Mouse (Mus musculus): ENCODE results near the gene Spsb1.
A peak's percentile ranks its signal among the peaks of the same experiment; 100 is the strongest.

The Spsb1 gene

GRCm38 (mm10) chr4:149912451-149912850, 42.4 kb downstream of the Spsb1 start:
- peak; percentile 75 for DNase-seq

GRCm38 (mm10) chr4:149910558-149910957, 44.3 kb downstream of the Spsb1 start:
- no peak for DNase-seq

GRCm38 (mm10) chr4:149909551-149909950, 45.3 kb downstream of the Spsb1 start:
- DNase-seq, result no peak

GRCm38 (mm10) chr4:149908923-149909322, 45.9 kb downstream of the Spsb1 start:
- DNase-seq, result no peak

- no peak for DNase-seq
Measured at GRCm38 (mm10) chr4:149907656-149908055, 47.2 kb downstream of the Spsb1 start.

- no peak for DNase-seq
Measured at GRCm38 (mm10) chr4:149906921-149907320, 47.9 kb downstream of the Spsb1 start.

GRCm38 (mm10) chr4:149905302-149905974, 49.4 kb downstream of the Spsb1 start:
- no peak for DNase-seq

- no peak for DNase-seq
Measured at GRCm38 (mm10) chr4:149903026-149903425, 51.8 kb downstream of the Spsb1 start.

GRCm38 (mm10) chr4:149901349-149901782, 53.5 kb downstream of the Spsb1 start:
- DNase-seq, result no peak

GRCm38 (mm10) chr4:149897661-149898260, 57.1 kb downstream of the Spsb1 start:
- no peak for DNase-seq

- no peak for DNase-seq
Measured at GRCm38 (mm10) chr4:149896024-149896538, 58.8 kb downstream of the Spsb1 start.

- no peak for DNase-seq
Measured at GRCm38 (mm10) chr4:149895226-149895625, 59.6 kb downstream of the Spsb1 start.

GRCm38 (mm10) chr4:149894300-149894699, 60.5 kb downstream of the Spsb1 start:
- no peak for DNase-seq

- DNase-seq, result no peak
Measured at GRCm38 (mm10) chr4:149893611-149894151, 61.2 kb downstream of the Spsb1 start.

GRCm38 (mm10) chr4:149891172-149891960, 63.5 kb downstream of the Spsb1 start:
- no peak for DNase-seq

- no peak for DNase-seq
Measured at GRCm38 (mm10) chr4:149890551-149890950, 64.3 kb downstream of the Spsb1 start.

- peak; percentile 46 for DNase-seq
Measured at GRCm38 (mm10) chr4:149889851-149890250, 65.0 kb downstream of the Spsb1 start.

- DNase-seq, result peak; percentile 48
Measured at GRCm38 (mm10) chr4:149888736-149889470, 65.9 kb downstream of the Spsb1 start.

- DNase-seq, result no peak
Measured at GRCm38 (mm10) chr4:149888156-149888555, 66.7 kb downstream of the Spsb1 start.

- no peak for DNase-seq
Measured at GRCm38 (mm10) chr4:149886298-149887271, 68.3 kb downstream of the Spsb1 start.

- DNase-seq, result no peak
Measured at GRCm38 (mm10) chr4:149883990-149884389, 70.9 kb downstream of the Spsb1 start.
